Mouse (Mus musculus) layer of hippocampus, adult 2 months (tissue): ENCODE data around the gene Tomm34. TPM values are rescaled to one million over a fixed set of nuclear protein-coding genes. Genes with fewer than 3 reads are reported as not detected.
"Not testable (repeated sequence)": the region's sequence is repeated elsewhere in the genome, so short reads cannot be mapped to it uniquely, and the experiment has no call there.

Experiments
- DNase-seq, 2 experiments: peaks; one replicate each; pipeline ENCODE4 v3.0.0; 2022; ENCODE audit warnings: low spot score in 2 of 2
- H3K27ac ChIP-seq: fragments of 200-600 bp; 2 replicates; pipeline ENCODE4 v1.8.1; 2022
- H3K4me3 ChIP-seq: fragments of 200-600 bp; 2 replicates; pipeline ENCODE4 v1.8.1; 2022; ENCODE audit warnings: mild to moderate bottlenecking
- CTCF ChIP-seq: fragments of 200-600 bp; conservative IDR thresholded peaks from 2 replicates; pipeline ENCODE4 v1.8.1; 2022; ENCODE audit warnings: antibody characterized with exemption, mild to moderate bottlenecking, moderate library complexity
- total RNA-seq, 2 experiments: library from RNA; stranded (reverse); gene quantifications; 2 replicates each; pipeline ENCODE4 v1.2.3; 2021

Gene Tomm34
- total RNA-seq, 2 experiments from 2014 or later, result 107 to 108 TPM

DNA sequence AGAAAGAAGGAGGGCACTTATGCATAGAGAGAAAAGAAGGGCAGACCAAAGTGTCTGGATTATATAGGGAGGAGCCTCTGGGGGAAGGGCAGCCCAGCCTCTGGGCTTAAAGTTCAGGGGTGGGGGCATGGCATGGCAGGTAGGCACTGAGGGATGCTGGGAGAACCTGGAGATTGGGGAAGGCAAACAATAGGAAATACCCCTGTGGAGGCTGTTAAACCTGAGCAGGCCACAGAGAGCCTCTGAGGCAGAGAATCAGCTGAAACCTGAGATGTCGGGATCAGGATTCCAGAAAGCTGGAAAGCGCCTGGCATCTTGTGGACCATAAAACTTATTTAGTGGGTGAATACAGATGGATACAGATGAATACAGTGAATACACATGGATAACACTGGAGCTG lies 1.1 kb upstream of the Tomm34 start:
- H3K4me3 ChIP-seq, result no peak overlapping the region
- no peak for TF ChIP-seq CTCF

DNA sequence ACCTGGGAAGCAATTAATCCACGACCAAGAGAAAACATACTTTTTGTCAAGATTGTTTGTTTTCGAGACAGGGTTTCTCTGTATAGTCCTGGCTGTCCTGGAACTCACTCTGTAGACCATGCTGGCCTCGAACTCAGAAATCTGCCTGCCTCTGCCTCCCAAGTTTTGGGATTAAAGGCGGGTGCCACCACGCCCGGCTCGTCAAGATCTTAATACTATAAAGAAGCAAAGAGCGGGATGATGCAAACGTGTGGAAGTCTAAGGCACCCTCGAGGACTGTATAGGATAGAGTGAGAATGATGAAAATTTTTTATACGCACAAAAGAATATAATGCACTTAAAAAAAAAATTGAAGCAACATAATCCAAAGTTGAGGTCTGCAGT lies 460 bp upstream of the Tomm34 start:
- Histone ChIP-seq H3K4me3 (peak overlapping the region; percentile 95), H3K27ac (peak overlapping the region; percentile 94)
- not testable (repeated sequence) for DNase-seq

More for the DNA sequence above, 1.1 kb upstream of the Tomm34 start:
- no peak overlapping the region for H3K27ac ChIP-seq
- DNase-seq, result no peak

DNA sequence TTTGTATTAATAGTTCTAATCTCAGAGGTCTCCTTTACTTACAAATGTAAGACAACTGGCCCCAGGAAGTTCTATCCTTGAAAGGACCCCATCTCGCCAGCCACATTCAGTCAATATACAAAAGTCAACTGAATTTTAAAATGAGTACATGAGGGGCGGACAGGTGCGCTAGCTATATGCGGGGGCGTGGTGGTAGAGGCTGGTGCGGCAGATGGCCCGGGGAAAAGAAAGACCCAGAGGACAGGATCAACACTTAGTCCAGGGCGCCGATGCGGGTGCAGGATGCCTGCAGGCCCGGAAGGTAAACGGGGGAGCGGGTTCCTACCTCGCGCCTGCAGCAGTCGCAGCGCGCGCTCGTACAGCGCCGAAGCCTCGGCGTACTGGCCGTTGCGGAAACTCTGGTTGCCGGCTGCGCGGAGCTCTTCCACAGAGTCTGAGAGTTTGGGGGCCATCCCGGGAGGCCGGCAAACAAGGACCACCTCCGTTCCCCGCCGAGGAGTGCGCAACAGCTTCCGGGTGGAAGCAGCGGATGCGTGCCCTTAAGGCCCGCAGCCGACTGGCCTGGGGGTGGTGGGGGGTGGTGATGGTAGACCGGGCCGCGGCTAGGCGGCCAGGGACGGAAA lies 716 bp downstream of the Tomm34 start, which contains the start of gene Stk4:
Gene Stk4, plus strand, starts transcription at position 181 of the 623 bp plus-strand sequence.
- no peak for DNase-seq
- no peak for TF ChIP-seq CTCF
- peak within 1 kb of the TSS; percentile 94 for H3K27ac ChIP-seq
- peak within 1 kb of the TSS; percentile 95 for H3K4me3 ChIP-seq

DNA sequence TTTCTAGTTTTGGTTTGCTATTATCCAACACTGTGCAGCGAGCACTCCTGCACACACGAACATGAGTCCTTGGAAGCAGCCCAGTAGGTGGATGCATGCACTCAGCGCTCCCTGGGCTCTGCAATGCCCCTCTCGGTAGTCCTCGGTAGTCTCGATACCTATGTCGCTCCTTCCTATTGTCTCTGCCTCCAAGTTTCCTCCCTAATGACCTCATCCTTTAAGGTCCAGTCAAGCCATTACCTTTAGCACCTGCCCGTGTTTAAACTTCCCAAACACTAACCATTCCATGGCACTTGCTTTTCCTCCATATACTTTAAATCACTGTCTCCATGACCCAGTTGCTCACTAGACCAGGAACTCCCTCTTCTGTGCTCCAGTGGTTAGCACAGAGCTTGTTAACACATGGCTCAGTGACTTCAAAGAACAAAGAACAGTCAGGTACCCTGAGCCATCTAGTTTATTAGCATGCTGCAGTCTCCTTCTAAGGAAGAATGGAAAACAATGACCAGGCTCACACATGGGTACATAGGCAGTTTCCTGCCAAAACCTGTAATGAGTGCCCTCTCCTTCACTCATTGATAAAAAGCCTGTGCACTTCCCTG lies 11.2 kb downstream of the Tomm34 start:
- DNase-seq, result no peak
- H3K4me3 ChIP-seq, result no peak overlapping the region
- H3K27ac ChIP-seq, result no peak overlapping the region
- no peak for TF ChIP-seq CTCF

DNA sequence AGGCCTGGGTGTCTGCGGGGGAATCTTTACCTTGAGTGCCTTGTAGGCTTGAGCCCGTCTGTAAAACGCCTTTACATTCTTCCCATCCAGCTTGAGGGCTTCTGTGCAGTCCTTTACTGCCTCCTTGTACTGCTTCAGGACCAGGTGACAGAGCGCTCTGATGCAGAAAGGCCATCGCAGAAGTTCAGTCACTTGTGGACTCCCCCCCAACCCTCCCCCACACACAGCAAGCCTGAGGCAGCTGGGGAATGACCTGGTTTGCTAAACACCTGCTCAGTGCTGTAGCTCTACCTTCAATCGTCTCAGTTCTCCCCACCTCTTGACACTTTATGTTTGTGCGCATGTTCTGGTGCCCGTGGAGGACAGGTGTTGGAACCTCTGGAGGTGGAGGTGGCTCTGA lies 16.3 kb downstream of the Tomm34 start:
- Histone ChIP-seq H3K4me3 (no peak overlapping the region), H3K27ac (no peak overlapping the region)
- no peak for DNase-seq
- TF ChIP-seq CTCF, result no peak

DNA sequence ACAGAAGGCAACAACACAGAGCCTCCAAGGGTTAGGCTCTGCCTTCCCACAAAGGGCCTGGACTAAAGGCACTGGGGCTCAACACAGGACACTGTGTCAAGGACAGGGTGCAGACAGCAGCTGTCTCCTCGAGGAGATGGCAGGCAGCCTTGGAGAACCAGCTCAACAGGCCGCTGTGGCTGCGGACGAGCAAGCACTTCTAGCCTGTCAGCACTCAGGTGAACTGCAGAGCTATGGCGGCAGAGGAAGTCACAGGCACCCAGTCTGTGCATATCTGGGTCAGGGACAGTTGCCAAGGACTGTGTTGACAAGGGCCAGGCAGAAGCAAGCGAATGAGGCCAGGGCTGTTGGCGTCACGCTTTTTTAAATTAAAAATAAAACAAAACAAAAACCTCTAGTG lies 17.2 kb downstream of the Tomm34 start:
- no peak for TF ChIP-seq CTCF
- Histone ChIP-seq H3K27ac (no peak overlapping the region), H3K4me3 (no peak overlapping the region)
- no peak for DNase-seq

DNA sequence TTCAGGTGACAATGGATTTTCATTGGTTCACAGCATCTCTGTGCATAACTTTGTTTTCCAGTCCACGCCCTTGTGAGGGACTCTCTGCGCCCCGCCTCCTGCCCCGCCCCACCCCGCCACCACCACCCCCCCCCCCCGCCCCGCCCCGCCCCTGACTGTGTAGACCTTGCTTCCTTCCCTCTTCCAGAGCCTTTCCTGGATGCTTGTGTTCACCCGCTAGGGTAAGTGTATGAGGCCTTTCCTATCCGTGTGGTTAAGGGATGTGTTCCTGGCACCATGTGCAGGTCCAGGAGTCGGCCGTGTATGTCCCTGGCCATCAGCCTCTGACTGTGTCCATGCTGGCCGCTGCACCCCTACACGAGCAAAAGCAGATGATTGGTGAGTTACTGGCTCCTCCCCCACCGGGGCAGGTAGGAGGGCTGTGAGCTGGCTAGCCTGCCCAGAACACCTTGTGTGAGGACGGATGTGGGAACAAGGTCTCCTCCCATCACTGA lies 23.7 kb downstream of the Tomm34 start:
- no peak for DNase-seq
- Histone ChIP-seq H3K27ac (no peak overlapping the region), H3K4me3 (no peak overlapping the region)
- TF ChIP-seq CTCF, result no peak

DNA sequence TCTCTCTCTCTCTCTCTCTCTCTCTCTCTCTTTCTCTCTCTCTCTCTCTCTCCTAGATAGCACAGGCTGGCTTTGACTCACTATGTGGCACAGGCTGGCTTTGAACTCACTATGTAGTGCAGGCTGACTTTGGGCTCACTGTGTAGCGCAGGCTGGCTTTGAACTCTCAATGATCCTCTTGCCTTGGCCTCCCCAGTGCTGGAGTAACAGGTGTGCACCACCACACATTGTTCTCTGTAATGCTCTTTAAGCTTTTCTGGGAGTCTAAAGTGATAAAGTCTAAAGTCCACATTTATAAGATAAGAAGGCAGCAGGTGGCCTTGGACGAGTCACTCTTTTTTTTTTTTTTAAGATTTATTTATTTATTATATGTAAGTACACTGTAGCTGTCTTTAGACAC lies 29.4 kb downstream of the Tomm34 start:
- TF ChIP-seq CTCF, result no peak
- no peak for DNase-seq
- H3K4me3 ChIP-seq, result no peak overlapping the region
- H3K27ac ChIP-seq, result no peak overlapping the region

DNA sequence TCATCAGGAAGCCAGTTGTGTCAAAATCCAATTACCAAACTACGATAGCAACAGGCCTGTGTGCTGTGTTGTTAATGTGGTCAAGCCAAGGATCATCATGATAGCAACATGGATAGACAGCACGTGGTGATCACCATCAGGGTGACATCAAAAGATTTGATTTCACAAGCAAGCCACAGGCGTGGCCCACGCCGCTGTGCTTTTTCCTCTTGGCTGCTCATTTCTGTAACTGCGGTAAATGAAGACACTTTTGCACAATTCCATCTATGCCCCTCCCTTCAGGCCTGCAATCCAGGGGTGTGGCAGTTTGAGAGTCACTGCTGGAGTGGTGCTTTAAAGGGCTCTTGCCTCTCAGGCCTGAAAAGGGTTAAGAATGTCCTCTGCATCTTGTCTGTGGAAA lies 30.0 kb downstream of the Tomm34 start:
- Histone ChIP-seq H3K4me3 (no peak overlapping the region), H3K27ac (no peak overlapping the region)
- no peak for TF ChIP-seq CTCF
- no peak for DNase-seq

DNA sequence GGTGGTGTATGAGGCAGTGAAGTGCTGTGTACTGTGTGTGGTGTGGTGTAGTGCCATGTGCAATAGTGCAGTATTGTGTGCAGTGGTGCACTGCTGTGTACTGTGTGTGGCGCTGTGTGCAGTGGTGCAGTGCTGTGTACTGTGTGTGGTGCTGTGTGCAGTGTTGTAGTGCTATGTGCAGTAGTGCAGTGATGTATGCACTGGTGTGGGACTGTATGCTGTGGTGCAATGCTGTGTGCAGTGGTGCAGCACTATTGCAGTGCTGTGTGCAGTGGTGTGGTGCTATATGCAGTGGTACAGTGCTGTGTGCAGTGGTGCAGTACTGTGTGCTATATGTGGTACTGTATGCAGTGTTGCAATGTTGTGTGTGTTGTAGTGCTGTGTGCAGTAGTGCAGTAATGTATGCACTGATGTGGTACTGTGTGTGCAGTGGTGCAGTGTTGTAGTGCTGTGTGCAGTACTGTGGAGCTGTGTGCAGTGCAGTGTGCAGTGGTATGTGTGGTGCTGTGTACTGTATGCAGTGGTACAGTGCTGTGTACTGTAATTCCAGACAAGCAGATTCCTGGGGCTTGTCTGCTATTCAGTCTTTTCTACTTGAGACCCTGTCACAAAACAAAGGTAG lies 32.5 kb downstream of the Tomm34 start:
- no peak for DNase-seq
- Histone ChIP-seq H3K4me3 (no peak overlapping the region), H3K27ac (no peak overlapping the region)
- no peak for TF ChIP-seq CTCF

DNA sequence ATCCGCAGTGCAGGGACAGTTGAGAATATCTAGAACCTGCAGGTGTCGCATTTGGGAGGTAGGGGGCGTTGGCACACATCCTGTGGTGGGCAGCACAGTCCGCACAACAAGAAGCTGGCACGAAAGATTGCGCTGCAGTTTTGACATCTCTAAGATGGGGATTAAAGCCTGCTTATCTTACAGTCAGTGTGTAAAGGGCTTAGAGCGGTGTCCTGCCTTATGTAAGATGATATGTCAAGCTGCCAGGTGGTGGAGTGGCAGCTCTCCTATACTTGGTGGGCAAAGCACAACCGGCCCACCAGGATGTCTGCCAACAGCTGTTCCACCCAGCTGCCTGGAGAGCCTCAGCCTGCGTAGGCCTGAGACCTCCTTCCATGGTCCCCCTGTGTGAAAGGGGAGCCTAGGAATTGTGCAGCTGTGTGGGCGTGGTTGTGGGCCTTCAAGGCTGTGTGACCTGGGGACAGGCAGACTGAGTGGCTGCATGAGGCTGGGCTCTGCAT lies 34.4 kb downstream of the Tomm34 start:
- Histone ChIP-seq H3K27ac (no peak overlapping the region), H3K4me3 (no peak overlapping the region)
- no peak for DNase-seq
- peak; percentile 14; the same call in 1 of the 2 replicates for TF ChIP-seq CTCF

DNA sequence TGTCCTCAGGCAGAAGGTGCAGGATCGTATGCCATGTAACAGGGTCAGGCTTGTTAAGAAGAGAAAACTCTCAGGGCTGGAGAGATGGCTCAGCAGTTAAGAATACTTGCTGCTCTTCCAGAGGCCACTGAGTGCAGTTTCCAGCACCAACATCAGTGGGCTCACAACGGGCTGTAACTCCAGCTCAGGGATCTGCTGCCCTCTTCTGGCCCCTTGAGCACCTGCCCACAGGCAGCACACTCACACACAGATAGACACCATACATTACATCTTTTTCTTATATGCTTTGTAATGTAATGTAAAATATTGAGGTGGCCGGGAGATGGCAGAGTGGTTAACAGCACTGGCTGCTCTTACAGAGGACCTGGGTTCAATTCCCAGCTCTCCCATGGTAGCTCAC lies 38.0 kb downstream of the Tomm34 start:
- no peak for DNase-seq
- no peak overlapping the region for H3K27ac ChIP-seq
- peak; percentile 19 for TF ChIP-seq CTCF
- no peak overlapping the region for H3K4me3 ChIP-seq

DNA sequence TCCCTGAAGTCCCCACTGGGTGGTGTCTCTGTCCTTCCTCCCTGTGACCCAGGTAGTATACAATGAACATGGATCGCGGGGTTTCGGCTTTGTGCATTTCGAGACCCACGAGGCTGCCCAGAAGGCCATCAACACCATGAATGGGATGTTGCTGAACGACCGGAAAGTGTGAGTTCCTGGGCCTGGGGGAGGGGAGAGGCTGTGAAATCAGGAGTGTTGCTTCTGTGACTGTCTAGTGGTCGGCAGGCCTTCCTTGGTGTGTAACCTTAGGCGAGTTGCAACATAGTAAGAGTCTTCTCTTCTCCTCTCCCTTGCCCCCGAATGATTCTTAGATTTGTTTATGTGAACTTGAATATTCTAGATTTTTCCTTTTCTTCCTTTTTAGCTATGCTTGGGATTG lies 39.8 kb downstream of the Tomm34 start:
- TF ChIP-seq CTCF, result no peak
- no peak for DNase-seq
- Histone ChIP-seq H3K27ac (no peak overlapping the region), H3K4me3 (no peak overlapping the region)
